ENCODE assay signal across 17 mouse cellular contexts in the genomic region with DNA sequence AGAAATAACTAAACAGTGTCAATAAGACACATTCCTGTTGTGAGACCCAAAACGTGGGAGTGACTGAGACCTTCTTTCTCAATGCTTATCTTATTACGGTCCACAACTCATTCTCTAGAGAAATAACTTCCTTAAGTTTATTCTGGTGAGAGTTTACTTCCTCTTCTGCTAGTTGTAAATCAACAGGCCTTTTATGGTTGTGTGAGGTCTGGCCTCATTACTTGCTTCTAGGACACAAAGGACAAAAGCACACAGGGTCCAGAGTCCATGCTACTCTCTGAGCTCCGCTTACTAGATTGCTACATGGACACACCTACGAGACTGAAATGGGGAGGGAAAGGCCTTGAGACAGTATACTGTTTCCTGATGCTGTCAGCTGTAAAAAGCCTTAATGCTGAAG. TPM values are rescaled to one million over a fixed set of nuclear protein-coding genes. Genes with fewer than 3 reads are reported as not detected.
A peak's percentile ranks its signal among the peaks of the same experiment; 100 is the strongest.
DNase-seq lines count a peak whose midpoint lies in the region; ATAC-seq and TF ChIP-seq lines count a peak whose summit lies in the region.
"Had no signal": no experiment of that assay in that cellular context is flagged by ENCODE, and none has a peak within 500 bp of the region (broad histone marks: within the 10 kb centered on the region; RNA-seq: fewer than 3 reads in every experiment).

No protein-coding gene starts in this region.

- TF ChIP-seq EP300 in lung, postnatal 0 days (IDR thresholded peaks at IDR 0.05), result no peak

- H3K27me3 ChIP-seq in lung, postnatal 0 days (replicated peaks; ENCODE audit: insufficient read depth, low read length), result no peaks in the 10 kb centered on the region
- H3K27me3 ChIP-seq in intestine, embryonic 14.5 days (replicated peaks; ENCODE audit: control insufficient read depth, insufficient read depth, low read length), result no peaks in the 10 kb centered on the region
- H3K27me3 ChIP-seq in stomach, embryonic 15.5 days (replicated peaks), result no peaks in the 10 kb centered on the region
- no peaks in the 10 kb centered on the region; the same call in 1 of the 2 replicates for H3K27me3 ChIP-seq in cerebellum, adult 2 months (ENCODE audit: control insufficient read depth, insufficient read depth, low read length)
- H3K27me3 ChIP-seq in midbrain, embryonic 16.5 days (ENCODE audit: control insufficient read depth, insufficient read depth, low read depth, low read length), result peaks cover 3% of the 10 kb centered on the region
- H3K27me3 ChIP-seq: embryonic facial prominence, embryonic 12.5 days; forebrain, embryonic 15.5 days had no signal

- no peak overlapping the region for H3K9ac ChIP-seq in lung, postnatal 0 days (replicated peaks; ENCODE audit: low read depth)
- H3K9ac ChIP-seq in intestine, embryonic 14.5 days (ENCODE audit: low read length), result no peak overlapping the region
- no peak overlapping the region for H3K9ac ChIP-seq in stomach, embryonic 15.5 days
- H3K9ac ChIP-seq in midbrain, embryonic 16.5 days (ENCODE audit: low read depth, low read length), result no peak overlapping the region
- H3K9ac ChIP-seq: embryonic facial prominence, embryonic 12.5 days; forebrain, embryonic 15.5 days; liver, embryonic 14.5 days; midbrain, embryonic 13.5 days had no signal

- no peak for TF ChIP-seq CTCF in lung, postnatal 0 days (IDR thresholded peaks at IDR 0.05)
- TF ChIP-seq CTCF in cerebellum, adult 2 months (IDR thresholded peaks at IDR 0.05; ENCODE audit: borderline replicate concordance, insufficient read depth, low read depth, low read length), result no peak

- no peak overlapping the region for H3K27ac ChIP-seq in lung, postnatal 0 days (ENCODE audit: low read length)
- peak overlapping the region; percentile 87 for H3K27ac ChIP-seq in intestine, embryonic 14.5 days (ENCODE audit: low read depth)
- H3K27ac ChIP-seq in stomach, embryonic 15.5 days, result peak overlapping the region; percentile 78
- no peak overlapping the region for H3K27ac ChIP-seq in cerebellum, adult 2 months (ENCODE audit: insufficient read depth, low read length)
- no peak overlapping the region for H3K27ac ChIP-seq in midbrain, embryonic 16.5 days (ENCODE audit: low read length)
- H3K27ac ChIP-seq: embryonic facial prominence, embryonic 12.5 days; forebrain, embryonic 15.5 days; hindbrain, embryonic 10.5 days; liver, embryonic 14.5 days; midbrain, embryonic 13.5 days had no signal

- ATAC-seq in lung, postnatal 0 days, result no peak
- peak; percentile 92 for ATAC-seq in intestine, embryonic 14.5 days (replicated peaks; ENCODE audit: low FRiP score, low TSS enrichment, low read depth)
- peak; percentile 81 for ATAC-seq in stomach, embryonic 15.5 days (ENCODE audit: insufficient read depth, low FRiP score, low read depth)
- no peak for ATAC-seq in midbrain, embryonic 16.5 days
- ATAC-seq: forebrain, embryonic 15.5 days; midbrain, embryonic 13.5 days had no signal

- no peaks in the 10 kb centered on the region for H3K9me3 ChIP-seq in lung, postnatal 0 days (ENCODE audit: low read length)
- no peaks in the 10 kb centered on the region for H3K9me3 ChIP-seq in intestine, embryonic 14.5 days (ENCODE audit: control insufficient read depth, low read length)
- H3K9me3 ChIP-seq in stomach, embryonic 15.5 days, result no peaks in the 10 kb centered on the region
- H3K9me3 ChIP-seq in midbrain, embryonic 16.5 days (replicated peaks; ENCODE audit: control insufficient read depth, low read length, poor library complexity, severe bottlenecking), result no peaks in the 10 kb centered on the region
- H3K9me3 ChIP-seq: embryonic facial prominence, embryonic 12.5 days; forebrain, embryonic 15.5 days; hindbrain, embryonic 10.5 days; midbrain, embryonic 13.5 days had no signal

- no peak for TF ChIP-seq POLR2A in cerebellum, adult 2 months (IDR thresholded peaks at IDR 0.05; ENCODE audit: borderline replicate concordance, insufficient read depth, low read length)

- no peaks in the 10 kb centered on the region for H3K36me3 ChIP-seq in lung, postnatal 0 days (ENCODE audit: insufficient read depth, low read length)
- no peaks in the 10 kb centered on the region for H3K36me3 ChIP-seq in intestine, embryonic 14.5 days (ENCODE audit: control insufficient read depth, insufficient read depth, low read length)
- no peaks in the 10 kb centered on the region for H3K36me3 ChIP-seq in stomach, embryonic 15.5 days
- H3K36me3 ChIP-seq in midbrain, embryonic 16.5 days (ENCODE audit: control insufficient read depth, insufficient read depth, low read length), result no peaks in the 10 kb centered on the region
- H3K36me3 ChIP-seq: embryonic facial prominence, embryonic 12.5 days; forebrain, embryonic 15.5 days; hindbrain, embryonic 10.5 days; midbrain, embryonic 13.5 days had no signal

- 38% methylated on average over 4 of the region's 4 CpGs for WGBS in lung, postnatal 0 days
- WGBS in intestine, embryonic 14.5 days, result 20% methylated on average over 4 of the region's 4 CpGs
- WGBS in stomach, embryonic 15.5 days, result 33% methylated on average over 4 of the region's 4 CpGs
- WGBS in cerebellum, adult 2 months, result 78% methylated on average over 4 of the region's 4 CpGs
- WGBS in midbrain, embryonic 16.5 days, result 77% methylated on average over 4 of the region's 4 CpGs

- no peak overlapping the region for H3K4me3 ChIP-seq in lung, postnatal 0 days (ENCODE audit: low read depth, low read length)
- no peak overlapping the region for H3K4me3 ChIP-seq in intestine, embryonic 14.5 days (ENCODE audit: low read depth, low read length)
- H3K4me3 ChIP-seq in stomach, embryonic 15.5 days (replicated peaks), result no peak overlapping the region
- H3K4me3 ChIP-seq in cerebellum, adult 2 months (replicated peaks; ENCODE audit: insufficient read depth, low read depth, low read length), result no peak overlapping the region
- H3K4me3 ChIP-seq in midbrain, embryonic 16.5 days (ENCODE audit: low read depth, low read length), result no peak overlapping the region
- H3K4me3 ChIP-seq: embryonic facial prominence, embryonic 12.5 days; forebrain, embryonic 15.5 days; hindbrain, embryonic 10.5 days; midbrain, embryonic 13.5 days had no signal

- H3K4me1 ChIP-seq in lung, postnatal 0 days (ENCODE audit: insufficient read depth, low read depth, low read length), result peaks cover 4% of the 10 kb centered on the region; the same call in 1 of the 2 replicates
- H3K4me1 ChIP-seq in intestine, embryonic 14.5 days (replicated peaks; ENCODE audit: control insufficient read depth, insufficient read depth, low read length), result peaks cover 17% of the 10 kb centered on the region
- H3K4me1 ChIP-seq in stomach, embryonic 15.5 days, result peaks cover 18% of the 10 kb centered on the region
- H3K4me1 ChIP-seq in cerebellum, adult 2 months (ENCODE audit: control insufficient read depth, insufficient read depth, low read length), result no peaks in the 10 kb centered on the region
- H3K4me1 ChIP-seq in midbrain, embryonic 16.5 days (ENCODE audit: control insufficient read depth, insufficient read depth, low read length), result no peaks in the 10 kb centered on the region
- H3K4me1 ChIP-seq: embryonic facial prominence, embryonic 12.5 days; forebrain, embryonic 15.5 days; hindbrain, embryonic 10.5 days had no signal

- no peak overlapping the region for H3K4me2 ChIP-seq in lung, postnatal 0 days (replicated peaks; ENCODE audit: low read depth, low read length)
- H3K4me2 ChIP-seq in intestine, embryonic 14.5 days (ENCODE audit: low read length), result no peak overlapping the region
- H3K4me2 ChIP-seq in stomach, embryonic 15.5 days, result peak overlapping the region; percentile 39; the same call in 1 of the 2 replicates
- no peak overlapping the region for H3K4me2 ChIP-seq in midbrain, embryonic 16.5 days (ENCODE audit: low read length)
- H3K4me2 ChIP-seq: embryonic facial prominence, embryonic 12.5 days; forebrain, embryonic 15.5 days; midbrain, embryonic 13.5 days had no signal

- DNase-seq in lung, postnatal 0 days (ENCODE audit: low spot score), result peak; percentile 16
- no peak for DNase-seq in lung, postnatal 4 days
- peak; percentile 58 for DNase-seq in intestine, embryonic 14.5 days (ENCODE audit: low spot score)
- peak; percentile 49 to 71 for DNase-seq in kidney, postnatal 25 days
- DNase-seq in heart, postnatal 4 days, result no peak
- no peak for DNase-seq in cerebellum, adult 2 months
- DNase-seq: cerebellum, adult 8-10 months; layer of hippocampus, adult 9-11 months; thymus, postnatal 14 days had no signal

RNA-seq across cellular contexts. Expression of gene Serpinb1a, which starts 1.9 kb away (rescaled TPM):
- 32.0 and 33.2 TPM in 2 replicates for polyA plus RNA-seq in lung, postnatal 0 days (2015; fragmentation: Nextera tagmentation; extraction: Ambion mirVana)
- 62.5 and 81.2 TPM in 2 replicates for polyA plus RNA-seq in intestine, embryonic 14.5 days (2014; fragmentation: Nextera tagmentation; extraction: Ambion mirVana)
- polyA plus RNA-seq in stomach, embryonic 15.5 days (2015; fragmentation: Nextera tagmentation; extraction: Ambion mirVana), result 74.9 and 94.2 TPM in 2 replicates
- 10 to 100 TPM; 10.2 to 10.3 TPM for total RNA-seq in heart, postnatal 4 days (2021)
- 24.4 and 31.1 TPM in 2 replicates for polyA plus RNA-seq in cerebellum, adult 2 months (2012; rRNA removed)
- polyA plus RNA-seq in midbrain, embryonic 16.5 days (2015; fragmentation: Nextera tagmentation; extraction: Ambion mirVana), result 1.7 and 2.3 TPM in 2 replicates

RNA-seq across cellular contexts. Expression of gene D930007J09Rik, which starts 46.4 kb away (rescaled TPM):
- not detected in 2 replicates for polyA plus RNA-seq in lung, postnatal 0 days (2015; fragmentation: Nextera tagmentation; extraction: Ambion mirVana)
- polyA plus RNA-seq in intestine, embryonic 14.5 days (2014; fragmentation: Nextera tagmentation; extraction: Ambion mirVana), result not detected in 2 replicates
- not detected in 2 replicates for polyA plus RNA-seq in stomach, embryonic 15.5 days (2015; fragmentation: Nextera tagmentation; extraction: Ambion mirVana)
- not detected for total RNA-seq in heart, postnatal 4 days (2021)
- polyA plus RNA-seq in cerebellum, adult 2 months (2012; rRNA removed), result 0.88 TPM in 1 of 2 replicates, not detected in the other
- not detected in 2 replicates for polyA plus RNA-seq in midbrain, embryonic 16.5 days (2015; fragmentation: Nextera tagmentation; extraction: Ambion mirVana)
- total RNA-seq: adrenal gland, postnatal 4 days had no signal
- polyA plus RNA-seq: embryonic facial prominence, embryonic 12.5 days; forebrain, embryonic 15.5 days; hindbrain, embryonic 10.5 days; liver, embryonic 14.5 days; midbrain, embryonic 13.5 days had no signal

RNA-seq across cellular contexts. Expression of gene Wrnip1, which starts 47.3 kb away (rescaled TPM):
- polyA plus RNA-seq in lung, postnatal 0 days (2015; fragmentation: Nextera tagmentation; extraction: Ambion mirVana), result 16.3 and 18.9 TPM in 2 replicates
- polyA plus RNA-seq in intestine, embryonic 14.5 days (2014; fragmentation: Nextera tagmentation; extraction: Ambion mirVana), result 16.7 and 20.7 TPM in 2 replicates
- 29.1 and 29.2 TPM in 2 replicates for polyA plus RNA-seq in stomach, embryonic 15.5 days (2015; fragmentation: Nextera tagmentation; extraction: Ambion mirVana)
- 10 to 100 TPM; 25.4 to 29.8 TPM for total RNA-seq in heart, postnatal 4 days (2021)
- polyA plus RNA-seq in cerebellum, adult 2 months (2012; rRNA removed), result 57.2 and 63.7 TPM in 2 replicates
- 29.5 and 32.5 TPM in 2 replicates for polyA plus RNA-seq in midbrain, embryonic 16.5 days (2015; fragmentation: Nextera tagmentation; extraction: Ambion mirVana)

RNA-seq across cellular contexts. Expression of gene Serpinb1c, which starts 48.9 kb away (rescaled TPM):
- 0.07 and 0.11 TPM in 2 replicates for polyA plus RNA-seq in lung, postnatal 0 days (2015; fragmentation: Nextera tagmentation; extraction: Ambion mirVana)
- polyA plus RNA-seq in intestine, embryonic 14.5 days (2014; fragmentation: Nextera tagmentation; extraction: Ambion mirVana), result not detected in 2 replicates
- not detected in 2 replicates for polyA plus RNA-seq in stomach, embryonic 15.5 days (2015; fragmentation: Nextera tagmentation; extraction: Ambion mirVana)
- total RNA-seq in heart, postnatal 4 days (2021), result 1 to 10 TPM in 1 of 2 experiments, under 1 TPM in 1; 0.86 to 1.2 TPM
- 0.11 TPM in 1 of 2 replicates, not detected in the other for polyA plus RNA-seq in cerebellum, adult 2 months (2012; rRNA removed)
- not detected in 2 replicates for polyA plus RNA-seq in midbrain, embryonic 16.5 days (2015; fragmentation: Nextera tagmentation; extraction: Ambion mirVana)
- polyA plus RNA-seq: embryonic facial prominence, embryonic 12.5 days; forebrain, embryonic 15.5 days; hindbrain, embryonic 10.5 days; midbrain, embryonic 13.5 days had no signal

Comparison
In these comparisons a context has a peak if more than half of its experiments do, and no peak if none do; other contexts are left out.
1. DNase-seq: peak in lung, postnatal 0 days (single experiment), intestine, embryonic 14.5 days (single experiment) and kidney, postnatal 25 days (2 of 2); none in lung, postnatal 4 days (0 of 2), heart, postnatal 4 days (single experiment) and cerebellum, adult 2 months (0 of 2).
2. ATAC-seq: peak in intestine, embryonic 14.5 days (single experiment) and stomach, embryonic 15.5 days (single experiment); none in lung, postnatal 0 days (single experiment) and midbrain, embryonic 16.5 days (single experiment).
3. H3K27ac ChIP-seq: peak in intestine, embryonic 14.5 days (single experiment) and stomach, embryonic 15.5 days (single experiment); none in lung, postnatal 0 days (single experiment), cerebellum, adult 2 months (single experiment) and midbrain, embryonic 16.5 days (single experiment).